In the genomic region with DNA sequence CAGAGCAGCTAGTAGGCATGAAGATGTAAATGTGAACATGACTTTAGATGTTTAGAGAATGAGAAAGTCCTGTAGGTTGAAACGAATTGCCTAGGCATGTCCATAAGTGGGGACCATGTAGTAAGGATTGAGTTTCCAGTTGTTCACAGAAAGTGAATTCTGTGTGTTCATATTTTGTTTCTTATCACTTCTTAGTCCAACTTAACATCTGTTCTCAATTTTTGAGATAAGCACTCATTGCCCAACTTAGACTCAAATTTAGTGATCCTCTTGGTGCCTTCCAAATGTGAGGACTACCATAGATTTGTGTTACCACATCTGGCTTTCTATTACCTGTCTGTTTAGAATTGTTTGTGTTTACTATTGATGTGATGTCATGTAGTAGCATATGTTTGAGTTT, we compare ENCODE assay signal across 24 mouse cellular contexts. TPM values are rescaled to one million over a fixed set of nuclear protein-coding genes. Genes with fewer than 3 reads are reported as not detected.
DNase-seq lines count a peak whose midpoint lies in the region; ATAC-seq and TF ChIP-seq lines count a peak whose summit lies in the region.
"Had no signal": no experiment of that assay in that cellular context is flagged by ENCODE, and none has a peak within 500 bp of the region (broad histone marks: within the 10 kb centered on the region; RNA-seq: fewer than 3 reads in every experiment).

No protein-coding gene starts in this region.

- no peak for ATAC-seq in lung, embryonic 16.5 days (ENCODE audit: low read depth)
- peak; percentile 51; the same call in 1 of the 2 replicates for ATAC-seq in erythroid progenitor cell, adult 5-6 weeks (replicated peaks; ENCODE audit: low FRiP score, poor library complexity, severe bottlenecking)
- no peak for ATAC-seq in liver, postnatal 0 days
- ATAC-seq in inflammation-experienced regulatory T-cells, adult 6 months = no peak
- no peak for ATAC-seq in cerebellum, adult (ENCODE audit: insufficient number of reproducible peaks, low FRiP score, low TSS enrichment)

- H3K9ac ChIP-seq in lung, embryonic 16.5 days (ENCODE audit: low read length) = no peak overlapping the region
- no peak overlapping the region for H3K9ac ChIP-seq in liver, postnatal 0 days (replicated peaks)
- H3K9ac ChIP-seq: heart, embryonic 13.5 days; hindbrain, embryonic 12.5 days; kidney, embryonic 15.5 days had no signal

- no peaks in the 10 kb centered on the region for H3K36me3 ChIP-seq in lung, embryonic 16.5 days (ENCODE audit: control insufficient read depth, insufficient read depth, low read length)
- H3K36me3 ChIP-seq in liver, postnatal 0 days (replicated peaks; ENCODE audit: insufficient read depth, low read length) = no peaks in the 10 kb centered on the region
- H3K36me3 ChIP-seq: G1E; heart, embryonic 13.5 days; hindbrain, embryonic 12.5 days; kidney, embryonic 15.5 days had no signal

- intact Hi-C loops in heart, postnatal 10 days (cut with DNase I) = loop anchor here (5.0 to 10.0 kb wide), 2 partner anchors 139 to 264 kb away; a partner anchor contains a TSS

- WGBS in lung, embryonic 16.5 days = 56% methylated on average over 1 of the region's 1 CpGs
- 52% methylated on average over 1 of the region's 1 CpGs for WGBS in liver, postnatal 0 days (ENCODE audit: insufficient replicate concordance)

- DNase-seq in lung, adult 18-20 months = no peak
- no peak for DNase-seq in liver, postnatal 0 days
- no peak for DNase-seq in heart, postnatal 10 days
- DNase-seq: adrenal gland, adult 2 months; cerebellum, adult 18-20 months; cerebellum, postnatal 14 days; embryo, embryonic 11 days; gastrocnemius, postnatal 36 days; heart, adult 2 months; kidney, adult 11 months; kidney, postnatal 4 days; right cerebral cortex, postnatal 25 days; spleen, adult 18-20 months had no signal

- H3K4me3 ChIP-seq in lung, embryonic 16.5 days (ENCODE audit: low read length) = peak overlapping the region; percentile 21; the same call in 1 of the 2 replicates
- no peak overlapping the region for H3K4me3 ChIP-seq in liver, postnatal 0 days (ENCODE audit: low read depth, low read length)
- H3K4me3 ChIP-seq: heart, adult 2 months; heart, embryonic 13.5 days; hindbrain, embryonic 12.5 days; kidney, embryonic 15.5 days; left cerebral cortex, adult 2 months had no signal

- H3K4me1 ChIP-seq in lung, embryonic 16.5 days (replicated peaks; ENCODE audit: control insufficient read depth, insufficient read depth, low read length) = no peaks in the 10 kb centered on the region
- H3K4me1 ChIP-seq in liver, postnatal 0 days (ENCODE audit: insufficient read depth) = peaks cover 3% of the 10 kb centered on the region; the same call in 1 of the 2 replicates
- H3K4me1 ChIP-seq: heart, embryonic 13.5 days; hindbrain, embryonic 12.5 days; kidney, embryonic 15.5 days had no signal

- 0 out of 2 replicates have a peak, but pooled peaks have one; percentile 41 for TF ChIP-seq EP300 in liver, postnatal 0 days (IDR thresholded peaks at IDR 0.05; ENCODE audit: low read depth)

- peak overlapping the region; percentile 20; the same call in 1 of the 2 replicates for H3K4me2 ChIP-seq in lung, embryonic 16.5 days (ENCODE audit: low read depth, low read length)
- peak overlapping the region; percentile 54 for H3K4me2 ChIP-seq in liver, postnatal 0 days (ENCODE audit: low read depth, low read length)
- H3K4me2 ChIP-seq: heart, embryonic 13.5 days; hindbrain, embryonic 12.5 days; kidney, embryonic 15.5 days; midbrain, embryonic 11.5 days had no signal

- H3K27ac ChIP-seq in lung, embryonic 16.5 days (ENCODE audit: low read length) = no peak overlapping the region
- H3K27ac ChIP-seq in liver, postnatal 0 days (ENCODE audit: low read depth) = no peak overlapping the region
- H3K27ac ChIP-seq: heart, adult 2 months; heart, embryonic 13.5 days; hindbrain, embryonic 12.5 days; kidney, embryonic 15.5 days; left cerebral cortex, adult 2 months had no signal

- no peaks in the 10 kb centered on the region for H3K27me3 ChIP-seq in lung, embryonic 16.5 days (ENCODE audit: control insufficient read depth, insufficient read depth, low read depth, low read length)
- no peaks in the 10 kb centered on the region for H3K27me3 ChIP-seq in liver, postnatal 0 days (ENCODE audit: insufficient read depth, low read length)
- H3K27me3 ChIP-seq: CH12.LX; heart, embryonic 13.5 days; hindbrain, embryonic 12.5 days; kidney, embryonic 15.5 days had no signal

- no peak for TF ChIP-seq CTCF in liver, postnatal 0 days (IDR thresholded peaks at IDR 0.05; ENCODE audit: low read depth)

- H3K9me3 ChIP-seq in lung, embryonic 16.5 days (ENCODE audit: control insufficient read depth, low read length) = no peaks in the 10 kb centered on the region
- H3K9me3 ChIP-seq in liver, postnatal 0 days (ENCODE audit: low read length) = no peaks in the 10 kb centered on the region
- H3K9me3 ChIP-seq: G1E; heart, embryonic 13.5 days; hindbrain, embryonic 12.5 days; kidney, embryonic 15.5 days had no signal

RNA-seq across cellular contexts. Expression of a gene that starts 3.3 kb away (rescaled TPM):
- polyA plus RNA-seq in lung, embryonic 16.5 days (2015; fragmentation: Nextera tagmentation; extraction: Ambion mirVana) = 249 and 265 TPM in 2 replicates
- 66.7 and 71.0 TPM in 2 replicates for total RNA-seq in erythroid progenitor cell, adult 5-6 weeks (2015; ENCODE audit: low replicate concordance)
- total RNA-seq in erythroid progenitor cell, adult 5-6 weeks (2017; ENCODE audit: low replicate concordance) = 35.3 and 38.5 TPM in 2 replicates
- polyA plus RNA-seq in liver, postnatal 0 days (2015; fragmentation: Nextera tagmentation; extraction: Ambion mirVana) = 32.2 and 36.8 TPM in 2 replicates
- total RNA-seq in heart, postnatal 10 days (2021) = 10 to 100 TPM; 57.6 to 59.8 TPM
- polyA plus RNA-seq in inflammation-experienced regulatory T-cells, adult 6 months (2017; shearing (Covaris generic)) = 100 to 1,000 TPM; 188 to 356 (median 243) TPM
